In genomic region chr16:57314236-57314635, GRCm38 (mm10) we compare ENCODE assay signal across 18 mouse cellular contexts. TPM values are rescaled to one million over a fixed set of nuclear protein-coding genes. Genes with fewer than 3 reads are reported as not detected.
"Had no signal": no experiment of that assay in that cellular context is flagged by ENCODE, and none has a peak within 500 bp of the region (broad histone marks: within the 10 kb centered on the region; RNA-seq: fewer than 3 reads in every experiment).

No protein-coding gene starts in this region.

- H3K4me3 ChIP-seq: layer of hippocampus, adult 2 months; limb, embryonic 10.5 days; limb, embryonic 13.5 days; liver, embryonic 12.5 days; liver, embryonic 15.5 days; stomach, embryonic 15.5 days had no signal

- H3K36me3 ChIP-seq: limb, embryonic 10.5 days; limb, embryonic 13.5 days; liver, embryonic 15.5 days; stomach, embryonic 15.5 days had no signal

- H3K27me3 ChIP-seq: limb, embryonic 13.5 days; liver, embryonic 12.5 days; liver, embryonic 15.5 days; stomach, embryonic 15.5 days had no signal

- H3K4me2 ChIP-seq: limb, embryonic 13.5 days; liver, embryonic 12.5 days; liver, embryonic 15.5 days; midbrain, embryonic 11.5 days; stomach, embryonic 15.5 days had no signal

- H3K9me3 ChIP-seq: limb, embryonic 10.5 days; limb, embryonic 13.5 days; liver, embryonic 12.5 days; liver, embryonic 15.5 days; stomach, embryonic 15.5 days had no signal

- H3K27ac ChIP-seq: layer of hippocampus, adult 2 months; limb, embryonic 10.5 days; limb, embryonic 13.5 days; liver, embryonic 12.5 days; liver, embryonic 15.5 days had no signal

- H3K9ac ChIP-seq: limb, embryonic 13.5 days; liver, embryonic 12.5 days; liver, embryonic 15.5 days; stomach, embryonic 15.5 days had no signal

- H3K4me1 ChIP-seq: liver, embryonic 12.5 days; liver, embryonic 15.5 days had no signal

- ATAC-seq: liver, embryonic 12.5 days had no signal

- DNase-seq: kidney, adult 18-20 months; kidney, adult 9 months; kidney, postnatal 25 days; layer of hippocampus, adult 9-11 months; liver; midbrain, embryonic 14.5 days; right cerebral cortex, postnatal 25 days; spleen, adult 18-20 months; thymus, postnatal 25 days had no signal

RNA-seq across cellular contexts. Expression of gene Tmem30c, which starts 21.6 kb away (rescaled TPM):
- polyA plus RNA-seq: kidney, embryonic 16.5 days; liver, embryonic 12.5 days; liver, embryonic 15.5 days; neural tube, embryonic 11.5 days had no signal
